Mouse (Mus musculus): ENCODE measurements around the gene Flt1. TPM values are rescaled to one million over a fixed set of nuclear protein-coding genes. Genes with fewer than 3 reads are reported as not detected.

The Flt1 gene
- polyA plus RNA-seq, 1 experiment from 2014 or later, result 21.4 TPM

Other genes with a start within 250 kb of the Flt1 start
- gene Pomp, start 134.4 kb upstream of the Flt1 start, polyA plus RNA-seq (2015; fragmentation: Nextera tagmentation; extraction: Ambion mirVana), result 269 and 312 TPM in 2 replicates
- gene Slc46a3, start 168.8 kb upstream of the Flt1 start, polyA plus RNA-seq (2015; fragmentation: Nextera tagmentation; extraction: Ambion mirVana), result 3.6 and 3.8 TPM in 2 replicates
- gene Mtus2, start 231.3 kb upstream of the Flt1 start, polyA plus RNA-seq (2015; fragmentation: Nextera tagmentation; extraction: Ambion mirVana), result 123 and 131 TPM in 2 replicates